Mouse (Mus musculus) granulocyte monocyte progenitor cell, adult 5-6 weeks (primary cell): ENCODE results near the gene Mettl6. TPM values are rescaled to one million over a fixed set of nuclear protein-coding genes. Genes with fewer than 3 reads are reported as not detected.

Experiments used
- ATAC-seq: replicated peaks from 2 replicates; pipeline ENCODE4 v1.8.0; 2016; ENCODE audit warnings: mild to moderate bottlenecking, moderate TSS enrichment, inconsistent platforms; ENCODE audit not compliant: poor library complexity, severe bottlenecking
- total RNA-seq, 2 experiments: library from RNA; stranded (forward) in 1 of 2; stranded (reverse) in 1 of 2; fragments of 200-712, 200-1000 nt in 1 of 2; fragments of >200 nt in 1 of 2; fragmentation: Nextera tagmentation in 1 of 2; gene quantifications; 2 replicates each; pipeline ENCODE4 v1.2.3; 2014 to 2017

Gene Mettl6
- total RNA-seq, 2 experiments from 2014 or later: 64.9 to 110 TPM

GRCm38 (mm10) chr14:31434426-31434825, 60.4 kb downstream of the Mettl6 start:
- ATAC-seq: no peak

- ATAC-seq: no peak
Measured at GRCm38 (mm10) chr14:31433851-31434360, 60.9 kb downstream of the Mettl6 start.

GRCm38 (mm10) chr14:31433126-31433525, 61.7 kb downstream of the Mettl6 start:
- no peak for ATAC-seq

- ATAC-seq: no peak
Measured at GRCm38 (mm10) chr14:31432424-31432823, 62.4 kb downstream of the Mettl6 start.

GRCm38 (mm10) chr14:31431789-31432330, 63.0 kb downstream of the Mettl6 start:
- peak; percentile 17; the same call in 1 of the 2 replicates for ATAC-seq

GRCm38 (mm10) chr14:31429004-31429395, 65.8 kb downstream of the Mettl6 start:
- ATAC-seq: no peak

GRCm38 (mm10) chr14:31428211-31429003, 66.4 kb downstream of the Mettl6 start:
- ATAC-seq: no peak

Other genes starting within 250 kb of the Mettl6 start
- 13.9 and 15.2 TPM in 2 replicates for gene Phf7, start 243.7 kb downstream of the Mettl6 start, total RNA-seq (2014; fragmentation: Nextera tagmentation)
- gene Phf7, start 243.7 kb downstream of the Mettl6 start, total RNA-seq (2017): 14.8 and 17.4 TPM in 2 replicates
- 29.9 and 40.9 TPM in 2 replicates for gene Bap1, start 243.6 kb downstream of the Mettl6 start, total RNA-seq (2014; fragmentation: Nextera tagmentation)
- 47.9 and 54.8 TPM in 2 replicates for gene Bap1, start 243.6 kb downstream of the Mettl6 start, total RNA-seq (2017)
- 0.02 and 0.32 TPM in 2 replicates for gene Dnah1, start 171.1 kb downstream of the Mettl6 start, total RNA-seq (2014; fragmentation: Nextera tagmentation)
- 0.05 and 0.17 TPM in 2 replicates for gene Dnah1, start 171.1 kb downstream of the Mettl6 start, total RNA-seq (2017)
- 35.9 and 42.7 TPM in 2 replicates for gene Capn7, start 158.4 kb downstream of the Mettl6 start, total RNA-seq (2014; fragmentation: Nextera tagmentation)
- 49.2 and 61.5 TPM in 2 replicates for gene Capn7, start 158.4 kb downstream of the Mettl6 start, total RNA-seq (2017)
- gene Sh3bp5, start 59.0 kb downstream of the Mettl6 start, total RNA-seq (2014; fragmentation: Nextera tagmentation): 5.0 and 6.3 TPM in 2 replicates
- gene Sh3bp5, start 59.0 kb downstream of the Mettl6 start, total RNA-seq (2017): 2.7 and 2.8 TPM in 2 replicates
- gene Eaf1, start 641 bp downstream of the Mettl6 start, total RNA-seq (2014; fragmentation: Nextera tagmentation): 26.3 and 35.0 TPM in 2 replicates
- 26.5 and 31.4 TPM in 2 replicates for gene Eaf1, start 641 bp downstream of the Mettl6 start, total RNA-seq (2017)
- not detected in 2 replicates for gene Colq, start 96.3 kb upstream of the Mettl6 start, total RNA-seq (2014; fragmentation: Nextera tagmentation)
- not detected in 2 replicates for gene Colq, start 96.3 kb upstream of the Mettl6 start, total RNA-seq (2017)
- not detected in 2 replicates for gene Gm49387, start 145.8 kb upstream of the Mettl6 start, total RNA-seq (2014; fragmentation: Nextera tagmentation)
- gene Gm49387, start 145.8 kb upstream of the Mettl6 start, total RNA-seq (2017): not detected in 2 replicates
- 23.4 and 25.4 TPM in 2 replicates for gene Btd, start 146.0 kb upstream of the Mettl6 start, total RNA-seq (2014; fragmentation: Nextera tagmentation)
- 11.3 and 12.4 TPM in 2 replicates for gene Btd, start 146.0 kb upstream of the Mettl6 start, total RNA-seq (2017)
- 6.0 and 23.7 TPM in 2 replicates for gene Hacl1, start 146.2 kb upstream of the Mettl6 start, total RNA-seq (2014; fragmentation: Nextera tagmentation)
- gene Hacl1, start 146.2 kb upstream of the Mettl6 start, total RNA-seq (2017): 24.1 and 24.3 TPM in 2 replicates